In the genomic region with DNA sequence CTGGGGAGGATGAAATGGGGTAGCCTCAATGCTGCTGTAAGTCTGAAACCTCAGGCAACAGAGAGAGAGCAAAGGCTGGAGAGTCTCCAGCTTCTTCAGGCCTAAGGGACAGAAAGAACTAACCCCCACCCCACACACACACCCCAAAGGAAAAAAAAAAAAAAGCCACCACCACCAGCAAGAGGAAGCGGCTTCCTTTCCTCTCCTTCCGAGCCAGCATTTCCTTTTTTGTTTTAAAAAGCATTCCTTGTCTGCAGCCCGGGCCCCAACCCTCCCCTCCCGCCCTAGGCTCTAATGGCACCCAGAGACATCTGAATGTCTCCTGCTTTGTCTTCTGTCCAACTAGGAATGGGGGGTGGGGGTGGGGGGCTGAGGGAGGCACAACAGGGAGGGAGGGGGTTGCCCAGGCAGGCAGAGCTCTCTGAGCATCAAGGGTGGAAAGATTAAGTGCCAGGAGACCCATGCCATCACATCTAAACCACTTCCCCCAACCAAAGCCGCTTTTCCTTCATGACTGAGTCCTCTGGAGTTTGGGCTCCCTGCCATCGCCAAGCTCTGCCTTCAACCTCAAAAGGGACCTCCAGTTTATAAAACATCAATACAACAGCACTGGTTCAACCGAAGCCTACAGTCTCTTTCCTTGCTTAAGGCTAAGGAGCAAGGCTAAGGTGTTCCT, we compare ENCODE assay signal across 8 mouse cellular contexts. TPM values are rescaled to one million over a fixed set of nuclear protein-coding genes. Genes with fewer than 3 reads are reported as not detected.
DNase-seq lines count a peak whose midpoint lies in the region; ATAC-seq and TF ChIP-seq lines count a peak whose summit lies in the region.

No protein-coding gene starts in this region.

- H3K4me1 ChIP-seq in heart, embryonic 11.5 days (ENCODE audit: control insufficient read depth, insufficient read depth, low read length): peaks cover 54% of the 10 kb centered on the region
- no peaks in the 10 kb centered on the region; the same call in 1 of the 2 replicates for H3K4me1 ChIP-seq in testis, adult 2 months (ENCODE audit: control insufficient read depth, insufficient read depth, low read length)
- no peaks in the 10 kb centered on the region; the same call in 1 of the 2 replicates for H3K4me1 ChIP-seq in kidney, postnatal 0 days (replicated peaks; ENCODE audit: insufficient read depth, low read length)

- H3K4me2 ChIP-seq in heart, embryonic 11.5 days: no peak overlapping the region
- no peak overlapping the region; the same call in 1 of the 2 replicates for H3K4me2 ChIP-seq in kidney, postnatal 0 days (ENCODE audit: low read length)

- H3K4me3 ChIP-seq in heart, embryonic 11.5 days (ENCODE audit: low read depth, low read length): no peak overlapping the region
- H3K4me3 ChIP-seq in testis, adult 2 months (ENCODE audit: control insufficient read depth, low read depth, low read length): no peak overlapping the region
- no peak overlapping the region for H3K4me3 ChIP-seq in kidney, postnatal 0 days (replicated peaks; ENCODE audit: low read depth, low read length)

- WGBS in heart, embryonic 11.5 days (ENCODE audit: insufficient replicate concordance): 44% methylated on average over 7 of the region's 7 CpGs
- 30% methylated on average over 7 of the region's 7 CpGs for WGBS in kidney, postnatal 0 days

- intact Hi-C loops in heart, postnatal 36 days (cut with DNase I): no loop called here

- no peaks in the 10 kb centered on the region for H3K36me3 ChIP-seq in heart, embryonic 11.5 days (ENCODE audit: control insufficient read depth, insufficient read depth, low read length)
- no peaks in the 10 kb centered on the region for H3K36me3 ChIP-seq in testis, adult 2 months (ENCODE audit: control insufficient read depth, insufficient read depth, low read length)
- no peaks in the 10 kb centered on the region for H3K36me3 ChIP-seq in kidney, postnatal 0 days (ENCODE audit: insufficient read depth, low read length)

- H3K27ac ChIP-seq in heart, embryonic 11.5 days (ENCODE audit: low read depth, low read length): peak overlapping the region; percentile 1; the same call in 1 of the 2 replicates
- peak overlapping the region; percentile 19; the same call in 1 of the 2 replicates for H3K27ac ChIP-seq in testis, adult 2 months (ENCODE audit: control insufficient read depth, insufficient read depth, low read depth, low read length)
- H3K27ac ChIP-seq in kidney, postnatal 0 days: peak overlapping the region; percentile 58

- no peak overlapping the region for H3K9ac ChIP-seq in heart, embryonic 11.5 days (ENCODE audit: low read depth, low read length)
- H3K9ac ChIP-seq in kidney, postnatal 0 days (ENCODE audit: low read depth, low read length): no peak overlapping the region

- H3K27me3 ChIP-seq in heart, embryonic 11.5 days (ENCODE audit: control insufficient read depth, insufficient read depth, low read length): no peaks in the 10 kb centered on the region
- H3K27me3 ChIP-seq in testis, adult 2 months (ENCODE audit: control insufficient read depth, insufficient read depth, low read length): no peaks in the 10 kb centered on the region
- no peaks in the 10 kb centered on the region for H3K27me3 ChIP-seq in kidney, postnatal 0 days (ENCODE audit: insufficient read depth, low read length)

- DNase-seq in heart, postnatal 36 days: no peak
- DNase-seq in testis, postnatal 10 days (ENCODE audit: low spot score): no peak
- peak; percentile 58 for DNase-seq in kidney, postnatal 0 days (ENCODE audit: low spot score)
- DNase-seq in ovary, postnatal 14 days (ENCODE audit: low spot score): no peak
- DNase-seq in urinary bladder, postnatal 4 days (ENCODE audit: low spot score in 2 of 2): no peak
- no peak for DNase-seq in layer of hippocampus, adult 9-10 months (ENCODE audit: low spot score)

- no peak for TF ChIP-seq CTCF in testis, adult 2 months (IDR thresholded peaks at IDR 0.05; ENCODE audit: control insufficient read depth, insufficient read depth, insufficient replicate concordance, low read depth, low read length)
- no peak for TF ChIP-seq CTCF in kidney, postnatal 0 days (IDR thresholded peaks at IDR 0.05; ENCODE audit: low read depth)

- no peaks in the 10 kb centered on the region for H3K9me3 ChIP-seq in heart, embryonic 11.5 days (replicated peaks; ENCODE audit: control insufficient read depth, low read length)
- H3K9me3 ChIP-seq in kidney, postnatal 0 days (replicated peaks; ENCODE audit: low read length): no peaks in the 10 kb centered on the region

- ATAC-seq in heart, embryonic 11.5 days (replicated peaks; ENCODE audit: insufficient number of reproducible peaks, low FRiP score, low TSS enrichment): no peak
- no peak for ATAC-seq in kidney, postnatal 0 days (replicated peaks; ENCODE audit: low FRiP score, low read depth)

- TF ChIP-seq POLR2A in testis, adult 2 months (IDR thresholded peaks at IDR 0.05; ENCODE audit: control insufficient read depth, low read depth, low read length): no peak

RNA-seq across cellular contexts. Expression of a gene that starts 10.4 kb away (rescaled TPM):
- 4.4 and 4.6 TPM in 2 replicates for polyA plus RNA-seq in heart, embryonic 11.5 days (2014; fragmentation: Nextera tagmentation; extraction: Ambion mirVana)
- total RNA-seq in heart, postnatal 36 days (2021): 1 to 10 TPM; 6.6 to 6.7 TPM
- polyA plus RNA-seq in testis, adult 2 months (2012; rRNA removed): 6.7 and 9.4 TPM in 2 replicates
- polyA plus RNA-seq in kidney, postnatal 0 days (2015; fragmentation: Nextera tagmentation; extraction: Ambion mirVana): 1.7 and 1.8 TPM in 2 replicates

Comparison
In these comparisons a context has a peak if more than half of its experiments do, and no peak if none do; other contexts are left out.
1. H3K27ac ChIP-seq: peak in every context shown above with its lines; median percentile 58 in kidney, postnatal 0 days; 19 in testis, adult 2 months; 1 in heart, embryonic 11.5 days.